In the genomic region with DNA sequence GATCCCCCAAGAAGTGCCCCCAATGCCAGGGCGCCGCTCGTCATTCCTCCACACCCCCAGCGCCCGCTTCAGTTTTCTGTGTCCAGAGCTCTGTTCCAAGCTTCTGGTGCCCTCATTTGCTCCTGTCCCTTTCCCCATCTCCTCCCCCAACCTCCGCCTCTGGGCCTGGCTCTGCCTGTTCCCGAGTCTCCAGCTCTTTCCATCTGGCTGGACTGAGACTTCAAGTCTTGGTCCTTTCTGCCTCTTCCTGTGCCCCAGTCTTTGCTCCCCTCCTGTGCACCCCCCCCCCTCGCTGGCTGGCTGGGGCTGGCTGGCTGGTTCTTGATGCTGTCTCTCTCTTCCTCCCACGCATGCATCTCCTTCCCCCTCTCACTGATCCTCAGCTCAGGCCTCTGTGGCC, we compare ENCODE assay signal across 10 mouse cellular contexts. TPM values are rescaled to one million over a fixed set of nuclear protein-coding genes. Genes with fewer than 3 reads are reported as not detected.
A peak's percentile ranks its signal among the peaks of the same experiment; 100 is the strongest.
DNase-seq lines count a peak whose midpoint lies in the region; ATAC-seq and TF ChIP-seq lines count a peak whose summit lies in the region.
"Had no signal": no experiment of that assay in that cellular context is flagged by ENCODE, and none has a peak within 500 bp of the region (broad histone marks: within the 10 kb centered on the region; RNA-seq: fewer than 3 reads in every experiment).

No protein-coding gene starts in this region.

- no peaks in the 10 kb centered on the region for H3K27me3 ChIP-seq in embryonic facial prominence, embryonic 12.5 days
- H3K27me3 ChIP-seq in hindbrain, embryonic 12.5 days: no peaks in the 10 kb centered on the region
- no peaks in the 10 kb centered on the region for H3K27me3 ChIP-seq in midbrain, postnatal 0 days (ENCODE audit: insufficient read depth, low read length)

- 0 out of 2 replicates have a peak, but pooled peaks have one; percentile 5 for ATAC-seq in frontal cortex, adult (ENCODE audit: low TSS enrichment)
- ATAC-seq in embryonic facial prominence, embryonic 12.5 days (ENCODE audit: insufficient number of reproducible peaks, insufficient read depth, low FRiP score, low TSS enrichment): no peak
- ATAC-seq in hindbrain, embryonic 12.5 days (ENCODE audit: low FRiP score): no peak
- no peak for ATAC-seq in midbrain, postnatal 0 days (ENCODE audit: low FRiP score)

- WGBS in embryonic facial prominence, embryonic 12.5 days: 33% methylated on average over 9 of the region's 9 CpGs
- WGBS in hindbrain, embryonic 12.5 days: 30% methylated on average over 9 of the region's 9 CpGs
- 29% methylated on average over 9 of the region's 9 CpGs for WGBS in midbrain, postnatal 0 days

- peak overlapping the region; percentile 27; the same call in 1 of the 2 replicates for H3K9ac ChIP-seq in embryonic facial prominence, embryonic 12.5 days
- peak overlapping the region; percentile 59 for H3K9ac ChIP-seq in hindbrain, embryonic 12.5 days
- H3K9ac ChIP-seq in midbrain, postnatal 0 days (replicated peaks; ENCODE audit: low read length, poor library complexity, severe bottlenecking): peak overlapping the region; percentile 54

- H3K4me2 ChIP-seq in embryonic facial prominence, embryonic 12.5 days (replicated peaks): peak overlapping the region; percentile 45
- peak overlapping the region; percentile 64 for H3K4me2 ChIP-seq in hindbrain, embryonic 12.5 days (replicated peaks)
- H3K4me2 ChIP-seq in midbrain, postnatal 0 days (ENCODE audit: low read depth, low read length, poor library complexity, severe bottlenecking): peak overlapping the region; percentile 58

- no peak for DNase-seq in frontal cortex, postnatal 10 days (ENCODE audit: low spot score in 2 of 2)
- DNase-seq in 3T3-L1 (ENCODE audit: low read depth, low spot score): peak; percentile 69
- no peak for DNase-seq in midbrain, postnatal 0 days (ENCODE audit: low spot score)
- no peak for DNase-seq in spleen, postnatal 10 days (ENCODE audit: low spot score in 2 of 2)
- no peak for DNase-seq in ovary, postnatal 10 days (ENCODE audit: low spot score)

- H3K4me3 ChIP-seq in embryonic facial prominence, embryonic 12.5 days: peak overlapping the region; percentile 16; the same call in 1 of the 2 replicates
- H3K4me3 ChIP-seq in hindbrain, embryonic 12.5 days: peak overlapping the region; percentile 30
- no peak overlapping the region for H3K4me3 ChIP-seq in midbrain, postnatal 0 days (ENCODE audit: low read depth, low read length)

- H3K9me3 ChIP-seq in embryonic facial prominence, embryonic 12.5 days: no peaks in the 10 kb centered on the region
- H3K9me3 ChIP-seq in hindbrain, embryonic 12.5 days (replicated peaks): no peaks in the 10 kb centered on the region
- no peaks in the 10 kb centered on the region for H3K9me3 ChIP-seq in midbrain, postnatal 0 days (ENCODE audit: low read length)
- H3K9me3 ChIP-seq: G1E had no signal

- TF ChIP-seq CTCF in midbrain, postnatal 0 days (IDR thresholded peaks at IDR 0.05): no peak

- peaks cover 70% of the 10 kb centered on the region for H3K4me1 ChIP-seq in embryonic facial prominence, embryonic 12.5 days
- H3K4me1 ChIP-seq in hindbrain, embryonic 12.5 days: peaks cover 86% of the 10 kb centered on the region
- H3K4me1 ChIP-seq in midbrain, postnatal 0 days (ENCODE audit: insufficient read depth, low read length): peaks cover 47% of the 10 kb centered on the region

- peaks cover 20% of the 10 kb centered on the region for H3K36me3 ChIP-seq in embryonic facial prominence, embryonic 12.5 days
- peaks cover 19% of the 10 kb centered on the region for H3K36me3 ChIP-seq in hindbrain, embryonic 12.5 days
- peaks cover 15% of the 10 kb centered on the region for H3K36me3 ChIP-seq in midbrain, postnatal 0 days (ENCODE audit: insufficient read depth, low read length)

- H3K27ac ChIP-seq in embryonic facial prominence, embryonic 12.5 days: peak overlapping the region; percentile 91
- peak overlapping the region; percentile 98 for H3K27ac ChIP-seq in hindbrain, embryonic 12.5 days
- H3K27ac ChIP-seq in midbrain, postnatal 0 days (ENCODE audit: low read depth, low read length): peak overlapping the region; percentile 90

RNA-seq across cellular contexts. Expression of a gene that starts 10.7 kb away (rescaled TPM):
- 12.6 and 14.9 TPM in 2 replicates for polyA plus RNA-seq in embryonic facial prominence, embryonic 12.5 days (2016; fragmentation: Nextera tagmentation; extraction: Ambion mirVana)
- polyA plus RNA-seq in hindbrain, embryonic 12.5 days (2016; fragmentation: Nextera tagmentation; extraction: Ambion mirVana): 23.0 and 28.5 TPM in 2 replicates
- 256 and 269 TPM in 2 replicates for total RNA-seq in midbrain, postnatal 0 days (2014; rRNA removed)
- polyA plus RNA-seq in midbrain, postnatal 0 days (2015; fragmentation: Nextera tagmentation; extraction: Ambion mirVana): 16.1 and 18.1 TPM in 2 replicates

RNA-seq across cellular contexts. Expression of a gene that starts 12.2 kb away (rescaled TPM):
- 66.8 and 70.4 TPM in 2 replicates for polyA plus RNA-seq in embryonic facial prominence, embryonic 12.5 days (2016; fragmentation: Nextera tagmentation; extraction: Ambion mirVana)
- polyA plus RNA-seq in hindbrain, embryonic 12.5 days (2016; fragmentation: Nextera tagmentation; extraction: Ambion mirVana): 59.8 and 61.9 TPM in 2 replicates
- total RNA-seq in midbrain, postnatal 0 days (2014; rRNA removed): 35.9 and 42.7 TPM in 2 replicates
- 62.1 and 64.2 TPM in 2 replicates for polyA plus RNA-seq in midbrain, postnatal 0 days (2015; fragmentation: Nextera tagmentation; extraction: Ambion mirVana)

RNA-seq across cellular contexts. Expression of a gene that starts 26.5 kb away (rescaled TPM):
- 0.51 and 0.83 TPM in 2 replicates for polyA plus RNA-seq in embryonic facial prominence, embryonic 12.5 days (2016; fragmentation: Nextera tagmentation; extraction: Ambion mirVana)
- polyA plus RNA-seq in hindbrain, embryonic 12.5 days (2016; fragmentation: Nextera tagmentation; extraction: Ambion mirVana): 0.56 and 0.89 TPM in 2 replicates
- total RNA-seq in midbrain, postnatal 0 days (2014; rRNA removed): 1.2 and 7.2 TPM in 2 replicates
- 4.1 and 4.5 TPM in 2 replicates for polyA plus RNA-seq in midbrain, postnatal 0 days (2015; fragmentation: Nextera tagmentation; extraction: Ambion mirVana)
- total RNA-seq: G1E had no signal
- polyA plus RNA-seq: G1E; spleen, adult 2 months had no signal

RNA-seq across cellular contexts. Expression of a gene that starts 27.0 kb away (rescaled TPM):
- polyA plus RNA-seq in embryonic facial prominence, embryonic 12.5 days (2016; fragmentation: Nextera tagmentation; extraction: Ambion mirVana): 67.2 and 70.3 TPM in 2 replicates
- 45.9 and 46.4 TPM in 2 replicates for polyA plus RNA-seq in hindbrain, embryonic 12.5 days (2016; fragmentation: Nextera tagmentation; extraction: Ambion mirVana)
- total RNA-seq in midbrain, postnatal 0 days (2014; rRNA removed): 31.5 and 33.3 TPM in 2 replicates
- 19.0 and 20.0 TPM in 2 replicates for polyA plus RNA-seq in midbrain, postnatal 0 days (2015; fragmentation: Nextera tagmentation; extraction: Ambion mirVana)

RNA-seq across cellular contexts. Expression of a gene that starts 31.8 kb away (rescaled TPM):
- 95.1 and 99.1 TPM in 2 replicates for polyA plus RNA-seq in embryonic facial prominence, embryonic 12.5 days (2016; fragmentation: Nextera tagmentation; extraction: Ambion mirVana)
- polyA plus RNA-seq in hindbrain, embryonic 12.5 days (2016; fragmentation: Nextera tagmentation; extraction: Ambion mirVana): 87.8 and 96.2 TPM in 2 replicates
- total RNA-seq in midbrain, postnatal 0 days (2014; rRNA removed): 42.4 and 45.2 TPM in 2 replicates
- polyA plus RNA-seq in midbrain, postnatal 0 days (2015; fragmentation: Nextera tagmentation; extraction: Ambion mirVana): 37.6 and 40.0 TPM in 2 replicates
